Mouse (Mus musculus): ENCODE data around the gene Glrb. TPM values are rescaled to one million over a fixed set of nuclear protein-coding genes. Genes with fewer than 3 reads are reported as not detected.

The Glrb gene
- 10.7 and 11.1 TPM in 2 replicates for polyA plus RNA-seq (2015; fragmentation: Nextera tagmentation; extraction: Ambion mirVana)

DNA sequence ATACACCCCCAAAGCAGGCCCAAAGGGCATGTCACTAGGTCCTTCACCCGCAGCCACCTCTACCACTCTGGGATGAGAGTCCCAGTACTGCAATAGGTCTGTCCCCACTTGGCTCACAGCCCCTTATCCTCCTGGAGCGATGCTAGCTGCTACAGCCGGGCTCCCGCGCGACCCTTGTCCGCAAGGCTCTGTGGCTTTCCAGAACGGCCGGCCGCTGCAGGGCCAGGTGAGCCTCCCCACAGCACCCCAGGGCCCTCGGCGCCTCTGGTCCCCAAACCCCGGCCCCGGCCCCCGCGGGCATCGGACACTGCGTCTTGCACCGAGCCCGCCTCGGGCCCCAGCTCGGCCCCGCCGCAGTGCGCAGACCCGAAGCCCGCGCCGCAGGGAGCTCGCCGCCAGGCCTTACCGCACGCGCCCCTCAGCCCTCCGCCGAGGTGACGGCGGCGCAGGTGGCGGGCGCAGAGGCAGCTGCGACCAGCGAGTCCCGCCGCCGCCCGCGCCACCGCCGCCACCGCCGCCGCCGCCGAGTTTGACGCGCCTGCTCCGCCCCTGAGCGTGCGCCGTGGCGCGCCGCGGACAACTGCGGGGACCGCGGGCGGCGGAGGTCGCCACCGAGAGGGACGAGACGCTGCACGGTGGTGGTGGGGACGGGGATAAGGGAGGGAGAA lies at the start of gene Glrb:
TSS of gene Glrb (minus strand) at position 550 of the 668 bp plus-strand sequence.
- Histone ChIP-seq H3K27ac (replicated peaks) (no peak within 1 kb of the TSS), H3K9me3 (replicated peaks) (no peaks in the 10 kb centered on the region), H3K4me3 (replicated peaks) (peak within 1 kb of the TSS; percentile 66), H3K27me3 (no peaks in the 10 kb centered on the region), H3K4me1 (0 out of 2 replicates have a peak, but pooled peaks cover 4% of the 10 kb centered on the region), H3K9ac (peak within 1 kb of the TSS; percentile 47), H3K4me2 (replicated peaks) (peak within 1 kb of the TSS; percentile 93), H3K36me3 (no peaks in the 10 kb centered on the region)
- ATAC-seq (ENCODE audit: insufficient number of reproducible peaks, low FRiP score, low TSS enrichment, low read depth), result peak; percentile 77
- 1% methylated on average over 76 of the region's 76 CpGs for WGBS

DNA sequence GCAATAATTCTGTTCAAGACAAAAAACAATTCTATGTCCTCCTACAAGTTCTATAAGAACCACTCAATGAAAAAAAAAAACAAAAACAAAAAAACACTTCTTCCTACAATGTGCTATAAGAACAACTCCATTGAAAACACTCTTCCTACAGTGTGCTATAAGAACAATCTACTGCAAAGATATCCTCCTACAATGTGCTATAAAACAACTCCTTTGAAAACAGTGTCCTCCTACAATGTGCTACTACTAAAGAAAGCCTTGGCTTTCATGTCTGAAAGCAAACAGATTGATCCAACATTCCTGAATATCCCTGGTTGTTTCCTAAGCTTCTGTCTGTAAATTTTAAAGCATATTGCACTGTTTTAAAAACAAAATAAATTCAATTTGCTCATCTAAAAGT lies 46.5 kb upstream of the Glrb start:
- no peak overlapping the region for H3K9ac ChIP-seq
- no peak overlapping the region for H3K4me3 ChIP-seq (replicated peaks)
- no peaks in the 10 kb centered on the region for H3K36me3 ChIP-seq
- H3K9me3 ChIP-seq (replicated peaks), result no peaks in the 10 kb centered on the region
- no peak for ATAC-seq (ENCODE audit: insufficient number of reproducible peaks, low FRiP score, low TSS enrichment, low read depth)
- H3K4me1 ChIP-seq, result peaks cover 4% of the 10 kb centered on the region; the same call in 1 of the 2 replicates
- no peak overlapping the region for H3K4me2 ChIP-seq (replicated peaks)
- H3K27ac ChIP-seq (replicated peaks), result no peak overlapping the region
- no peaks in the 10 kb centered on the region for H3K27me3 ChIP-seq

DNA sequence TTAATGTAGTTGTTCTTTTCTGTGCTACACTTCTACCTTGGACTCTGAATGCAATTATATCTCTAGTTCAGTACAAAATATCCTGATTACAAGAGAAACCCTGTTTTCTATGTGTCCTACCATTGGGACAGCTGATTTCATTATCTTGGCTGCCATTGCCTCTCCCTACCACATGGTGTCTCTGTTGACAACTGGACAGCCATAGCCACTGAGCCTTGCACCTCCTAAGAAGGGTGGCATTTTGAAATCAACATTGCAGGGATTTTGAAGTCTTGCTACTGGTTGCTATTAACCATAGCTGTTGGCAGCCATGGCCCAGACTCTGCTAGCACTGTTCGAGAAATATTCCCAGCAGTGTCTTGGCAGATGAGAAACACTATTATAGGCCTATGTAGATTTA lies 45.1 kb upstream of the Glrb start:
- Histone ChIP-seq H3K9ac (no peak overlapping the region), H3K4me3 (replicated peaks) (no peak overlapping the region), H3K27me3 (no peaks in the 10 kb centered on the region), H3K36me3 (no peaks in the 10 kb centered on the region), H3K4me2 (replicated peaks) (no peak overlapping the region), H3K9me3 (replicated peaks) (no peaks in the 10 kb centered on the region), H3K27ac (replicated peaks) (no peak overlapping the region), H3K4me1 (peaks cover 4% of the 10 kb centered on the region; the same call in 1 of the 2 replicates)
- WGBS, result 15% methylated on average over 1 of the region's 1 CpGs
- no peak for ATAC-seq (ENCODE audit: insufficient number of reproducible peaks, low FRiP score, low TSS enrichment, low read depth)

DNA sequence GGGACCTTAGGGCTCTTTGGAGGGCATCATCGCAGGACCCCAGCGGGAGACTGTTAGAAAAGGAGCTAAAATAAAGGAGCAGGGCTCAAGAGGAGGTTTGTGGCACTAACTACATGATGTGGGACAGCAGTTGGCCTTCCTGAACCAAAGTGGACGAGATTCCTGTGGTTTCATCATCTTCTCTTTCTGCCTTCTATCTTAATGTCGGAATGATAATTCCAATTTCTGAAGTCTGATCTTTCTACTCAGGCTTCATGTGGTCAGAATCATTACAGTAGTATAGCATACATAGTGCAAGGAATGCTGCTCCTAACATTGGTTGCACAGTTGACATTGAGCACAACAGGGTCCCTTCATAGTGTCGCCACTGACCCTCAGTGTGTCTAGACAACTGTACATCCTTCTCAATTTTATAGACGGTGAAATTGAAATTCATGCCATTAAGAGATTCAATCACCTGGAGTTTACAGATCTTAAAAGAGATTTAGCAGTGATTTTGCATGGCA lies 372 bp upstream of the Glrb start:
- Histone ChIP-seq H3K27me3 (no peaks in the 10 kb centered on the region), H3K9ac (peak overlapping the region; percentile 47), H3K36me3 (no peaks in the 10 kb centered on the region), H3K27ac (replicated peaks) (no peak overlapping the region), H3K9me3 (replicated peaks) (no peaks in the 10 kb centered on the region), H3K4me1 (0 out of 2 replicates have a peak, but pooled peaks cover 4% of the 10 kb centered on the region), H3K4me2 (replicated peaks) (peak overlapping the region; percentile 93), H3K4me3 (replicated peaks) (peak overlapping the region; percentile 66)
- 22% methylated on average over 6 of the region's 6 CpGs for WGBS
- no peak for ATAC-seq (ENCODE audit: insufficient number of reproducible peaks, low FRiP score, low TSS enrichment, low read depth)

DNA sequence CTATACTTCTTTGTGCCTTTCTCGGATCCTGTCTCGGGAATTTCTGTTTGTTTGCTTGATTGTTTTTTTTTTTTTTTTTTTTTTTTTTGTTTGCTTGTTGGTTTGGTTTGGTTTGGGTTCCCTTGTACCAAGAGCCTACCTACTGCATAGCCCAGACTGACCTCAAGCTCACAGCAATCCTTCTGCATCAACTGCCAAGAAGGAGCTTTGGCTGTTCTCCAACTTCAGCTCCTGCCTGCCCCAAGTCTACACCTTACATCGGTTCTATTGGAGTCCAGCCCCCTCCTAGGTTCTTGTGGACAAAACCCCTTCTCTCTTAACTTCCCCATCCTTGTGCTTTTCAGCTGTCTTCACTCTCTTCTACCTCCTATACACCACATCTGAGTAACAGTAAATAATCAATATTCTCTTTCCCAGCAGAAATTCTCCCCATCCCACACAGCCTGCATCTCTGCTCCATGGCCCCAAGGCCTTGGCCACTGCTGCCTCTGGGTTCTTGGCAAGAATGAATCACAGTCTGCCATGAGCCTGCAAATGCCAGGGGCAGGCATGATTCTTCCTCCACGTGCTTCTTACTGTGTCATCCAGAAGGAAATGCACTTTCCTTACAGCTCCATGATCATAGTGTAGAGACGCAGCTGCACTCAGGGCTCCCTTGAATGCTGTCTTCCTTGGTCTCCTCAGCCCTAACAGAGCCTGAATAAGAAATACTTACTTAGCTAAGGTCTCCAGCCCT lies 18.5 kb downstream of the Glrb start:
- H3K9me3 ChIP-seq (replicated peaks), result no peaks in the 10 kb centered on the region
- H3K36me3 ChIP-seq, result no peaks in the 10 kb centered on the region
- no peak for ATAC-seq (ENCODE audit: insufficient number of reproducible peaks, low FRiP score, low TSS enrichment, low read depth)
- H3K9ac ChIP-seq, result no peak overlapping the region
- no peak overlapping the region for H3K4me3 ChIP-seq (replicated peaks)
- H3K27ac ChIP-seq (replicated peaks), result no peak overlapping the region
- H3K27me3 ChIP-seq, result no peaks in the 10 kb centered on the region
- H3K4me2 ChIP-seq (replicated peaks), result no peak overlapping the region
- WGBS, result 68% methylated on average over 5 of the region's 5 CpGs
- H3K4me1 ChIP-seq, result no peaks in the 10 kb centered on the region

DNA sequence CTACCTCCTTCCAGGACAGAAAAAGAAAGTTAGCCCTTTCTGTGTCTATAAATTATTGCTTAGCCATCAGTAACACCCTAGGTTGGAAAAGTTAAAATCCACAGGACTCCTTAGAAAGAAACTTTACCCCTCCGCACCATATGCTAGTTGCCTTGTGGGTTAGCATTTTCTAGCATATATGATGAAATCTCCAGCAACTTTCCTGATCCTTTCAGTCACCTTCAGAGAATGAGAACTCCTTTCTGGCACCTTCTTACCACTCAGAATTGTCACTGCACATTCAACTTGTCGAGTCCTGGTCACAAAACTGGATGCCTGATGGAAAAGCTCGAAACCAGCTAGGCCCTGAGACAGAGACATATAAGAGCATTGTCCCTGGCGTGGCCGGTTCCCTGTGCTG lies 19.1 kb downstream of the Glrb start:
- ATAC-seq (ENCODE audit: insufficient number of reproducible peaks, low FRiP score, low TSS enrichment, low read depth), result no peak
- H3K36me3 ChIP-seq, result no peaks in the 10 kb centered on the region

DNA sequence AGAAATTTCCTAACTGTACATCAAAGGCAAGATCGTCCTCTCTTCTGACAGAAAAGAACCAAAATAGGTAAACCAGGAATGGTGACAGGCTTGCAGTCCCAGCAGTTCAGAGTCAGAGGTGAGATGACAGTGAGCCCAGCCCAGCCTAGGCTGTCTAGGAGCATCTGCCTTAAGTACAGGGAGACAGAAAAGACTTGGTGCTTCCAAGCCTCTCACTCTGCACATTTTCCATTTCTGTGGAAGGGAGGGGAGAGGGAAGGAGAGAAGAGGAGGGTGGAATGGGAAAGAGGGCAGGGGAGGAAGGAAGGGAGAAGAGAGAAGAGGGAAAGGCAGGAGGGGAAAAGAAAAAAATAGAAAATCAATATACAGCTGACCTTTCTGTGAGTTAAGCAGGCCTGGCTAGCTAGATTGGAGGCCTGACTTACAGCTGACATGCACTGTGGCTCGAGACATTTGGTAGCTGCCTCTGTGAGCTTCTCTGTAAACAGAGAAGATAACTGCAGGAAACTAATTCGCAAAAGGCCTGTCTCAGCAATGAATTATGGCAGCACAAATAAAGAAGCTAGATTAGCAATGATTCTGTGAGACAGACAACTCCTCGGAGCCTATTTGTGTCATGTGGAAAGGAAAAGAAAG lies 20.3 kb downstream of the Glrb start:
- Histone ChIP-seq H3K4me2 (replicated peaks) (no peak overlapping the region), H3K9me3 (replicated peaks) (no peaks in the 10 kb centered on the region), H3K36me3 (no peaks in the 10 kb centered on the region), H3K9ac (no peak overlapping the region), H3K27me3 (no peaks in the 10 kb centered on the region), H3K27ac (replicated peaks) (no peak overlapping the region), H3K4me1 (no peaks in the 10 kb centered on the region), H3K4me3 (replicated peaks) (no peak overlapping the region)
- no peak for ATAC-seq (ENCODE audit: insufficient number of reproducible peaks, low FRiP score, low TSS enrichment, low read depth)
- WGBS, result 33% methylated on average over 4 of the region's 4 CpGs

More for the DNA sequence above, 19.1 kb downstream of the Glrb start:
- Histone ChIP-seq H3K4me3 (replicated peaks) (no peak overlapping the region), H3K27me3 (no peaks in the 10 kb centered on the region), H3K4me2 (replicated peaks) (no peak overlapping the region), H3K27ac (replicated peaks) (no peak overlapping the region), H3K9me3 (replicated peaks) (no peaks in the 10 kb centered on the region), H3K9ac (no peak overlapping the region), H3K4me1 (no peaks in the 10 kb centered on the region)
- 95% methylated on average over 5 of the region's 5 CpGs for WGBS

DNA sequence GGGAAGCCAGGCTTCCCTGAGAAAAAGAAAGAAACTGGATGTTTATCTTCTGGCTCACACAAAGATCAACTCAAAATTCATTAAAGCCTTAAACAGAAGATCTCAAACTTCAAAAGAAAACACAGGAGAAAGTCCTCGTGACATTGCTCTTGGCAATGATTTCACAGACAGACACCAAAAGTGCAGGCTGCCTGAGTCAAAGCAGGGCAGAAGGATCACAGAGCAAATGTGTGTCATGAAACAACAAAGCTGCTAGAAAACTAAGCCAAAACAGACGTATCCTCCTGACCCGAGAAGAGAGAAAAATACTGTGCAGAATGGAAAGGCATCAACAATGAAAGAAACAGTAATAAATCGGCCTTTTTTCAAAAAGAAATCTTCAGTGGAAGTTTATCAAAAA lies 22.4 kb downstream of the Glrb start:
- no peaks in the 10 kb centered on the region for H3K27me3 ChIP-seq
- WGBS, result 24% methylated on average over 4 of the region's 4 CpGs
- H3K9ac ChIP-seq, result no peak overlapping the region
- no peak overlapping the region for H3K4me3 ChIP-seq (replicated peaks)
- no peak overlapping the region for H3K27ac ChIP-seq (replicated peaks)
- no peak overlapping the region for H3K4me2 ChIP-seq (replicated peaks)
- no peaks in the 10 kb centered on the region for H3K36me3 ChIP-seq
- ATAC-seq (ENCODE audit: insufficient number of reproducible peaks, low FRiP score, low TSS enrichment, low read depth), result no peak
- H3K9me3 ChIP-seq (replicated peaks), result no peaks in the 10 kb centered on the region
- H3K4me1 ChIP-seq, result no peaks in the 10 kb centered on the region

DNA sequence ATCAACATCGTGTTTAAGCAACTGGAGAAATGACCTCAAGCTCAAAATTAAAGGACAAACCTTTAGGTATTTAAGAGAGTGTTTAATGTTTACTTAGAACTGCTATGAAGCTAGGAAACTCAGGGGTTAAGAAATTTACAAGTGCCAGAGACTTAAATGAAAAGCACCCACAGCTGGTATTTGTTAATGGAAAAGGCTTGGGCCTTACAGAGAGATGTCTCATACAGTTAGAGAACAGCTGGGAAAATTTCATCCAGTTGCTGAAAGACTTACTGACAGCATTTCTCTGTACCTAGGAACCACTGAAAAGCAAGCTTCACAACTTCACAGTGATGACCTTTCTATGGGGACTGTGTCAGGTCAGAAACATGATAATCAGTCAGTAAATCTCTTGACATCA lies 28.3 kb downstream of the Glrb start:
- H3K27ac ChIP-seq (replicated peaks), result no peak overlapping the region
- ATAC-seq (ENCODE audit: insufficient number of reproducible peaks, low FRiP score, low TSS enrichment, low read depth), result no peak
- 38% methylated on average over 1 of the region's 1 CpGs for WGBS
- H3K9me3 ChIP-seq (replicated peaks), result no peaks in the 10 kb centered on the region
- H3K4me1 ChIP-seq, result 0 out of 2 replicates have a peak, but pooled peaks cover 2% of the 10 kb centered on the region
- no peak overlapping the region for H3K4me2 ChIP-seq (replicated peaks)
- no peak overlapping the region for H3K9ac ChIP-seq
- H3K27me3 ChIP-seq, result no peaks in the 10 kb centered on the region
- no peaks in the 10 kb centered on the region for H3K36me3 ChIP-seq
- H3K4me3 ChIP-seq (replicated peaks), result no peak overlapping the region

DNA sequence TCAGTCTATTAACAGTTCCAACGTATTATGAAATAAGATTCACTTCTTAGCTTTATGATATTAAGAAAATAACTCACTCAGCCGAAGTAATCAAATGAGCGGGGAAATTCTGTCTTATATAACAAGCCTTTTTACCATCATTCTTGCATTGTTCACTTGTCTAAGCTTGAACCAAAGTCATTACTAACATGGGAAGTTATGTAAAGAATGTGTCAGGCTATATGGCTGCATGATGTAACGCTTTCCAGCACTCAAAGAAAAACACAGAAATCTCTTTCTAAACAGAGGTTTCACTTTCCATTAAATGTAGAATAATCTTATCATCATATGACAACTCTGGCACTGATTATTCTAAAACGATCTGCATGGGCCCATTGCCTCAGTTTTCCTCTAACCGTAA lies 29.9 kb downstream of the Glrb start:
- no peaks in the 10 kb centered on the region for H3K9me3 ChIP-seq (replicated peaks)
- H3K4me2 ChIP-seq (replicated peaks), result no peak overlapping the region
- H3K4me3 ChIP-seq (replicated peaks), result no peak overlapping the region
- 0 out of 2 replicates have a peak, but pooled peaks cover 2% of the 10 kb centered on the region for H3K4me1 ChIP-seq
- H3K27me3 ChIP-seq, result no peaks in the 10 kb centered on the region
- no peak overlapping the region for H3K27ac ChIP-seq (replicated peaks)
- WGBS, result 39% methylated on average over 6 of the region's 6 CpGs
- ATAC-seq (ENCODE audit: insufficient number of reproducible peaks, low FRiP score, low TSS enrichment, low read depth), result no peak
- no peaks in the 10 kb centered on the region for H3K36me3 ChIP-seq
- no peak overlapping the region for H3K9ac ChIP-seq

DNA sequence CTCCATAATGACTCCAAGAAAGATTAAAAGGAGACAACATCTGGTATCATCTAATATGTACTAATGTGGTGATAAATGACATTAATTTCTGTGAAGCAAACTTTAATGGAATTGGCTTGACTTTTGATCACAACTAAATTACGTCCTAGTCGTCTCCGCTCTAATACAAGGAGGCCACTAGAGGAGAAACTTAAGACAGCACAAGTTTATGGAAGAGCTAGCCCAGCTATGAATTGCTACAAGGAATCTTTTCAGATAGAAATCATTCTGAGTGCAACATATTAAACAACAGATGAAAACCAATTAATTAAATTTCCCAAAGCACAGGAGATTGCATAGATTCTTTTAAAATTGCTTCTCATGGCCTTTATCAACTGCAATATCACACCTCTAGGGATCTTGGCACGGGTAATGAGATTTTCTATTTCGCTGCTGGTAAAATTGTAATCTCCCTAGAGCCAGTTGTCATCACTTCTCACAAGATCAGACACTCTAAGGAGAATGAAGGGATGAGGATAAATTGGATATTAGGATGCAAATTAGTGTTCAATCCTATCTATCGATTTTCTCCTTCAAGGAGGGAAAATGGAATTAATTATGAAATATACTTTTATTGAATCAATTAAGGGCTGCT lies 32.7 kb downstream of the Glrb start:
- H3K9me3 ChIP-seq (replicated peaks), result no peaks in the 10 kb centered on the region
- H3K27ac ChIP-seq (replicated peaks), result no peak overlapping the region
- 71% methylated on average over 6 of the region's 6 CpGs for WGBS
- ATAC-seq (ENCODE audit: insufficient number of reproducible peaks, low FRiP score, low TSS enrichment, low read depth), result no peak
- no peaks in the 10 kb centered on the region for H3K36me3 ChIP-seq
- H3K4me1 ChIP-seq, result 0 out of 2 replicates have a peak, but pooled peaks cover 2% of the 10 kb centered on the region
- no peak overlapping the region for H3K4me3 ChIP-seq (replicated peaks)
- H3K4me2 ChIP-seq (replicated peaks), result no peak overlapping the region
- H3K27me3 ChIP-seq, result no peaks in the 10 kb centered on the region
- no peak overlapping the region for H3K9ac ChIP-seq

Measured in embryonic facial prominence, embryonic 15.5 days (tissue).